Mouse (Mus musculus) T-cell, adult 2 months (primary cell): ENCODE data around the gene Dnajb1.

Source experiments
- DNase-seq: peaks from one replicate; pipeline ENCODE4 v3.0.0; 2022; ENCODE audit warnings: low spot score

Dnajb1 gene

GRCm38 (mm10) chr8:83656043-83656442, 48.0 kb downstream of the Dnajb1 start:
- DNase-seq = no peak

GRCm38 (mm10) chr8:83656484-83657246, 48.7 kb downstream of the Dnajb1 start:
- no peak for DNase-seq

- no peak for DNase-seq
These were observed 52.6 kb downstream of the Dnajb1 start for GRCm38 (mm10) chr8:83660545-83660944.

GRCm38 (mm10) chr8:83660995-83661680, 53.1 kb downstream of the Dnajb1 start:
- DNase-seq = no peak
